In genomic region chr16:48993559-48994342, GRCm38 (mm10) we compare ENCODE assay signal across 8 mouse cellular contexts. TPM values are rescaled to one million over a fixed set of nuclear protein-coding genes. Genes with fewer than 3 reads are reported as not detected.
DNase-seq lines count a peak whose midpoint lies in the region; ATAC-seq lines count a peak whose summit lies in the region.

Gene Dzip3, minus strand, starts transcription at chr16:48994165.
Gene Cip2a, plus strand, starts transcription at chr16:48994185.

- H3K27me3 ChIP-seq in hindbrain, embryonic 11.5 days (ENCODE audit: control insufficient read depth, insufficient read depth, low read length), result no peaks in the 10 kb centered on the region

- H3K36me3 ChIP-seq in hindbrain, embryonic 11.5 days (ENCODE audit: control insufficient read depth, insufficient read depth, low read length), result no peaks in the 10 kb centered on the region

- under 1% methylated on average over 73 of the region's 74 CpGs for WGBS in hindbrain, embryonic 11.5 days

- H3K4me3 ChIP-seq in hindbrain, embryonic 11.5 days (ENCODE audit: low read depth, low read length), result peak within 1 kb of the TSS; percentile 67

- ATAC-seq in frontal cortex, adult (ENCODE audit: low TSS enrichment), result peak; percentile 97
- peak; percentile 99 for ATAC-seq in hindbrain, embryonic 11.5 days (ENCODE audit: low FRiP score)

- peak within 1 kb of the TSS; percentile 85 for H3K9ac ChIP-seq in hindbrain, embryonic 11.5 days (ENCODE audit: low read depth, low read length)

- H3K4me2 ChIP-seq in hindbrain, embryonic 11.5 days (replicated peaks; ENCODE audit: low read depth, low read length), result peak within 1 kb of the TSS; percentile 71

- DNase-seq in MEL-GATA-1-ER (ENCODE audit: extremely low read depth, low read depth), result peak; percentile 84
- peak; percentile 83 for DNase-seq in cerebellum, adult 8-10 months
- peak; percentile 94 for DNase-seq in hindbrain, embryonic 11.5 days (ENCODE audit: low spot score)
- DNase-seq in layer of hippocampus, postnatal 10 days (ENCODE audit: low spot score in 2 of 2), result peak; percentile 94 to 95
- peak; percentile 95 for DNase-seq in lung, postnatal 10 days
- peak; percentile 89 for DNase-seq in ovary, postnatal 36 days (ENCODE audit: low spot score)
- peak; percentile 91 for DNase-seq in thymus, postnatal 25 days

- no peaks in the 10 kb centered on the region for H3K9me3 ChIP-seq in hindbrain, embryonic 11.5 days (ENCODE audit: control insufficient read depth, low read length)

- peak within 1 kb of the TSS; percentile 91 for H3K27ac ChIP-seq in hindbrain, embryonic 11.5 days (ENCODE audit: low read depth, low read length)

- H3K4me1 ChIP-seq in hindbrain, embryonic 11.5 days (replicated peaks; ENCODE audit: control insufficient read depth, insufficient read depth, low read length), result peaks cover 2% of the 10 kb centered on the region; the same call in 1 of the 2 replicates

RNA-seq across cellular contexts. Expression of gene Dzip3, which starts in this region (rescaled TPM):
- 52.4 and 57.5 TPM in 2 replicates for polyA plus RNA-seq in hindbrain, embryonic 11.5 days (2014; fragmentation: Nextera tagmentation; extraction: Ambion mirVana)
- 100 to 1,000 TPM in 1 of 2 experiments, 10 to 100 TPM in 1; 91.8 to 101 TPM for total RNA-seq in layer of hippocampus, postnatal 10 days (2021)

RNA-seq across cellular contexts. Expression of gene Cip2a, which starts in this region (rescaled TPM):
- polyA plus RNA-seq in hindbrain, embryonic 11.5 days (2014; fragmentation: Nextera tagmentation; extraction: Ambion mirVana), result 44.3 and 44.5 TPM in 2 replicates
- total RNA-seq in layer of hippocampus, postnatal 10 days (2021), result 1 to 10 TPM; 4.4 to 5.0 TPM

Comparison
In these comparisons a context has a peak if more than half of its experiments do, and no peak if none do; other contexts are left out.
1. Peak in every context shown above with its lines: DNase-seq, ATAC-seq, H3K4me3 ChIP-seq and H3K27ac ChIP-seq.